Mouse (Mus musculus): ENCODE results near the gene Onecut1.

DNA sequence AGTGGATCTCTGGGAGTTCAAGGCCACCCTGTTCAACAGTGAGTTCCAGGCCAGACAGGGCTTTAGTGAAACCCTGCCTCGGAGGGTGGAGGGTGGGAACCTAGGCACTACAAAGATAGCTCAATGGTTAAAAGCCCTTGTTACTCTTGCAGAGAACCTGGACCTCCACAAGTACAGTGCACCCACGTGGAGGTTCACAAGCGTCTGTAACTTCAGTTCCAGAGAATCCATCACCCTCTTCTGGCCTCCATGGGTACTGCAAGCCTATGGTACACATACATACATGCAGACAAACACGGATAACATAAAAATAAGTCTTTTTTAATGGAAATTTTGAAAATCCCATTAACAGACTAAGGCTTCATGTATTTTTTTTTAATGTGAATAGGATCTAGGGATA lies 18.8 kb upstream of the Onecut1 start:
- TF ChIP-seq CTCF (IDR thresholded peaks at IDR 0.05; ENCODE audit: extremely low read depth, insufficient read depth, low read length) (no peak), POLR2A (IDR thresholded peaks at IDR 0.05; ENCODE audit: extremely low read depth, insufficient read depth, low read length) (no peak)

Data from cortical plate, adult 2 months (tissue).